Mouse (Mus musculus): Measurements from ENCODE around the gene Rasgrf1.

Gene Rasgrf1

DNA sequence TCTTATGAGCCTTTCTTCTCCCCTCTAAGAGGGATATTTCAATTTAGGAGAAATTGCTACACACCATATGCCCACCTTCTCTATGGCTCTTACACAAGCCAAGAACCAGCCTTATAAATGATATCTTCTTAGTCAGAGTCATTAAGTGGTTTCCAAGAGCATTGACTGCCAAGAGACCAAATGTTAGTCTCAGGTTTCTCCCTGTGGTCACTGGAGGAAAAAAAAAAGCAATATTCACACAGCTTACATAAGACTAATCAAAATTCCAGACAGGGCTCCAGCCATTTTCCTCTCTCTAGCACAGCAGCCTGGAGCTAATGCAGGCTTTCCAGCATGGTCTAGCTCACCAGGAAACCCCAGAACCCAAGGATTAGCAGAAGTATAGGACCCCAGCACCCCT is 3.1 kb upstream of the Rasgrf1 start:
- no peak for DNase-seq (ENCODE audit: low spot score in 2 of 2)

DNA sequence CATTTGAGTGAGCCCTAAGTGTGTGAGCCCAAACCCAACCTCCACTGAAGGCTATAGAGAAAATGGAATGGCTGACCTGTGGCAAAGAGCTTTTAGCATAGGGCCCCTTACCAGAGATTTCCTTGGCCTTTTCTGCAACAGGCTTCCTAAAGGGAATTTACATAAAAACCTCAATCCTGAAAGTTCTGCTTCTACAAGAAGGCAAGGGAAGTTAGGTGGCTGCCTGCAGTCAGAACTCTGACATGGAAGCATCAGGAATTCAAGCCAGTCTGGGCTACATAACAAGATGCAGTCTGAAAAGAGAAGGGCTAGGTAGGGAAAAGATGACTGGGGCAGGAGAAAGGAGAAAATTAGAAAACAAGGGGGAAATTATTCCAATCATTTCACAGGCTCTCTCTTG is 1.8 kb upstream of the Rasgrf1 start:
- DNase-seq (ENCODE audit: low spot score in 2 of 2), result no peak

DNA sequence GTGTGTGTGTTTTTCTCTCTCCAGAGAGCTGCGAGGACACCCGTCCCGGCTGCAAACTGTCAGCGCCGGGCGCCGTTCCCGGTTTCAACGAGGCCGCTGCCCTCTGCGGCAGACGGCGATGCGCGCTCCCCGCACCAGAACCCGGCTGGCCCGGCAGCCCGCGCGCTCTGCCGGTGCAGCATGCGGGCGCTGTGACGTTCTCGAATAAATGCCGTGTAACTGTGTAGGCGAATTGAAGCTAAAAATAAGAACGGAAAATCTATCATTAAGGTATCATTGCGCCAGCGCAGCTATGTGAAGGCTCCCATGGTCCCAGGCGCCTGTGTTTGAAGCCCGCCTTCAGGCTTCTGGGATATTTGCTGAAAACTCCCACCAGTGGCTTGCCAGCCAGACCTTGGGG is 1.1 kb upstream of the Rasgrf1 start:
- DNase-seq (ENCODE audit: low spot score in 2 of 2), result peak in 1 of 2 experiments; percentile 66

DNA sequence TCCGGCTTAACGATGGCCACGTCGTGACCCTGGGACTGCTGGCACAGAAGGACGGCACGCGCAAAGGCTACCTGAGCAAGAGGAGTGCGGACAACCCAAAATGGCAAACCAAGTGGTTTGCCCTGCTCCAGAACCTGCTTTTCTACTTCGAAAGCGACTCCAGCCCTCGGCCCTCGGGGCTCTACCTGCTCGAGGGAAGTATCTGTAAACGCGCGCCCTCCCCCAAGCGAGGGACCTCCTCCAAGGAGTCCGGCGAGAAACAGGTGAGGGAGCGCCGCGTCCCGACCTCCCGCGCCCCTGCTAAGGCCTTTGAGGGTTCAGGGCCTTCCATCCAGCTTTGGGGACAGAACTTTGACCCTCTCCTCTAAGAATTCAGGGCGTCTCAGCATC is 298 bp downstream of the Rasgrf1 start:
- DNase-seq (ENCODE audit: low spot score in 2 of 2), result no peak

DNA sequence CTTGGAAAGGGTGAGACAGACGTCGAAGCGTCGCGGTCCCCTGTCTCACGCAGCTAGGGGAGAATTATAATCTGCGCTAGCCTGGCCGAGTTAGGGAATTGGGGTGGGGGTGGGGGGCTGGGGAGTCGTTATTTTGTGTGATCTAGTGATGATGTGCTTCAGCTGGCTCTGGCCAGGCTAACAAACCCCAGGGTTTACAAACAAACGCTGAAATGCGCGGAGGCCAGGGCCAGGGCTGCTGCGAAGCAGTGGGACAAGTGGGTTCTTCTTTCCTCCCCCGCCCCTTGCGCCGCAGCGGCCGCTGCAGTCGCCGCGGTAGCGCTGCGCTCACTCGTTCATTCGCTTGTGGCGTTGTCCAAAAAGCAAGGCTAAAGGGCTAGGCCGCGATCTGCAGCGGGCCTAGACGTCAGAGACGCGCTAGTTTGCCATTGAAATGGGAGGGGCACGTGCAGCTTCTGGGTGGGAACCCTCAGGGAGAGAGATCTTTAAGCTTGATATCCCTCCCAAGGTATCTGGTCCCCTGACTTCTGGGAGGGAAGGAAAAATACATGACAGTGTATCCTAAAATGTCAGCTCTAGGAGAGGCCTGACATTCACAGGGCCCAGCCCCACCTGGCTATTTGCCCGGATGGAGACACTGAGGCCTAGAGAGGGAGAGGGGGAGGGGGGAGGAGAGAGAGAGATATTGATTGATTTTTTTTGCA is 1.2 kb downstream of the Rasgrf1 start:
- DNase-seq (ENCODE audit: low spot score in 2 of 2), result no peak

DNA sequence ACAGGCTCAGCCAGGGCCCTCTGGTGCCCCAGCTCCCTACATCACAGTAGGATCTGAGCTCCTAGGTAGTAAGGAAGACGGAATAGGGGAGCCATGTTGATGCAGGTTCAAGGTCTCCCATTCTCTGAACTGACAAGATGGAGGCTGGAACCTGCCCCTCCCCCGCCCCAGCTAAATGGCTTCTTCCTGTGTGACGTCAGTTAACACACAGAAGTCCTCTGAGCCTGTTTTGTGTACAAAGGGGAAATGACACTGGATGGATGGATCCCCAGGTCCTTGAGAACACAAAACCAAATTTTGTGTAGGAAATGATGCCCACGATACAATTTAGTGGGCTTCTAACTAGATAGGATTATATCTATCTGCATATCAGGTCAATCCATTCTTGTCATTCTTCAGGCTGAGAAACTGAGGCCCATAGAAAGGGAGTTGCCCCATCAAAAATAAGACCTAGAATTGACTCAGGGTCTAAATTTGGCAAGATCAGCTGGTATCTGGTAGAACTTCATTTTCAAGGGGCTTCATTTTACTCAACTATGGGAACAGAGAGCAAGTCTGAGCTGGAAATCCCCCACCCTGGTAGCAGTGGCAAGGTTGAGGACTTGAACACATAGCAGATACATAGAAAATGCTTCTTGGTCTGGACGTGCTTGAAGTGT is 2.3 kb downstream of the Rasgrf1 start:
- no peak for DNase-seq (ENCODE audit: low spot score in 2 of 2)

DNA sequence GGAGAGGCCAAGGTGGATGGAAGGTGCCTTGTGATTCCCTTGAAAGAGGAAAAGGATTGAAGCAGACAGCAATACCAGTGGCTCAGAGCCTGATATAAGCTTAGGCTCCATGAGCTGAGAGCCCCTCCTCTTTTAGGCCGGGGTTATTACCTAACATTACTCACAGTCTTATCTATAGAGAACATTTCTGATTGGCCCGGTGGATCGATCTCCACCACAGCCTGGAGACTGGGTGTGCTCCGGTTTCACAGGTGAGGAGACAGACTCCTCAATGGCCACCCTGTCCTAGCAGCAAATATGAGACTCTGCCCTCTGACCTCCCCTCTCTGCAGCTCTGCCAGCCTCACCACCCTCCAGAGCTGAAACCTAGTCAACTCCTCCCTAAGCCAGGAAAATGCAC is 3.4 kb downstream of the Rasgrf1 start:
- DNase-seq (ENCODE audit: low spot score in 2 of 2), result no peak

DNA sequence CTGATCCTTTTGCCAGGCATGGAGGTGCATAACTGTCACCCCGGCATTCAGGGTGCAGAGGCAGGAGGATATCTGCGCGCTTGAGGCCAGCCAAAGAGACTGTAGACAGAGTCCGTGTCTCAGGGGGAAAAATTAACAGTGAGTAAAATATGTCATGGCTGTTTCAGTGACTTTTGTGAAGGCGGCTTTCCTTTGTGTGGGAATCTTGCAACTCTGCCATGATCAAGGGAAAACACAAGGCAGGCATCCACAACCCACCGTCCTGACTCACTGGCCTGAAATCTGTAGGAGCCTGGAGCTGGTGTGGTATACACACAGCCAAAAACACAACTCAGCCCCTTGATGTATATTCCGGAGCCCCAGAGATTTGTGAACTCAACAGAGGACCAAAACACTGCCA is 6.8 kb downstream of the Rasgrf1 start:
- no peak for DNase-seq (ENCODE audit: low spot score in 2 of 2)

DNA sequence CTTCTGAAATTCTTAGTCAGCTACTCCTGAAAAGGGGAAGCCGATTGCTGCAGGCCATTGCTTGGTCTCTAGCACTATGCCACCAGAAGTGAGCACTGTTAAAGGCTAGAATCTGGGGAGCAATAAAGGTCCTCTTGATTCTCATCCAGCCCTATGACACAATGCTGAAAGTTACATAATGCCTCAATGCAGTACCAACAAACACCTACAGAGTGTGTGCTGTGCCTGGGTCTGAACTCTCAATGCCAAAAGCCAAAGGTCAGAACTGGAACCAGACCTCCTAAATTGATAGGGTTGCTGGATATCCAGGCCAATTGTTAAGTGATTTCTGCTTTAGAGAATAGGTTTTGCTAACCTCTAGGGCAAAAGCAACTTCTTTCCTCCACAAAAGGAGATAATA is 7.7 kb downstream of the Rasgrf1 start:
- no peak for DNase-seq (ENCODE audit: low spot score in 2 of 2)

DNA sequence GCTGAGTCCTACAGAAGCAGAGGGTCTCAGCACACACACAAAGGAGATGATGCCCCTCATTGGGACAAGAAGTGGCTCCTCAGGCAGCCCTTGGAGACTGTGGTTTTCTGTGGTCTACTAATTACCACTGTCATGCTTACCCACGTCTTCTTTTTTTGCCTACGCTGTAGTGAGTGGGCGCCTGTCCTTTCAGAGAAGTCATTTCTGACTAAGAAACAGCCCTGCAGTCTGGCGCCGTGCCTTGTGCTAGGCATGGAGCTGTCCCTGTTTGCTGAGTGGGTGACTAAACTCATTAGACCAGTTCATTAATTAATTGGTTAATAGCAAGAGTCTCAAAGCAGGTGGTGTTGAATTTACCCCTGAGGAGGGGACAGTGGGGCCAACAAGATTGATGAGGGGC is 9.1 kb downstream of the Rasgrf1 start:
- DNase-seq (ENCODE audit: low spot score in 2 of 2), result no peak

DNA sequence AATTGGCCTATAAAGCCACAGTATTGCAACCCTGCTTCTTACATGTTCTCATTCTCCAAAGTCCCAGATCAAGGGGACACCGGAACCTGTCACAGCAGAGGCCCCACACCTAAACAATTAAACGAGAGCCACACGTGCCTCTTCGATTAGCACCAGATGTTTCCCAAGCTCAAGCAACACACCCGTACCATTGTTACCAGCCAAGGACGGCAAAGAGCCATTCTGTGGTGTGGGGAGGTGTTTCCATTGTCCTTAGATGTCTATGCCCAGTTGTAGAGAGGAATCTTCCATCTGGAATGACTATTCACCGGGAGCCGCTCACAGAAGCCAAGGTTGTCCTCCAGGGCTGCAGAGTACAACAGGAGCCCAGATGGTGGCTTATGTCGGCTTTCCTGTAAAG is 11.4 kb downstream of the Rasgrf1 start:
- DNase-seq (ENCODE audit: low spot score in 2 of 2), result no peak

DNA sequence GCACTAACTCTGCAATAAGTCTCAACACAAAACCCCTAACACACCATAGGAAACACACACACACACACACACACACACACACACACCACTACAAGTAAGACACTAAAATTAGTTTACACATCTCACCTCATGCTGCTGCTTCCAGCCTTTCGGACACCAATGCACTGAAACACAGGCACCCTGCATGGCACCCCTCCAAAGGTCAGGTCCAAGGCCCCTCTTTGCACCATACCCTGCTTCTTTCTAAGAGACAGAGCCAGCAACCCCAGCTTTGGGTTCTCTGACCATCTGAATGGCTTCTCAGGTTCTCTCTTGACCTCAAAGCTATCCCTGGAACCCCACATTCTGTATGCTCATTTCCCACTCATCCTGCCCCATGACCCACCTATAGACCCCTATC is 13.0 kb downstream of the Rasgrf1 start:
- DNase-seq (ENCODE audit: low spot score in 2 of 2), result no peak

DNA sequence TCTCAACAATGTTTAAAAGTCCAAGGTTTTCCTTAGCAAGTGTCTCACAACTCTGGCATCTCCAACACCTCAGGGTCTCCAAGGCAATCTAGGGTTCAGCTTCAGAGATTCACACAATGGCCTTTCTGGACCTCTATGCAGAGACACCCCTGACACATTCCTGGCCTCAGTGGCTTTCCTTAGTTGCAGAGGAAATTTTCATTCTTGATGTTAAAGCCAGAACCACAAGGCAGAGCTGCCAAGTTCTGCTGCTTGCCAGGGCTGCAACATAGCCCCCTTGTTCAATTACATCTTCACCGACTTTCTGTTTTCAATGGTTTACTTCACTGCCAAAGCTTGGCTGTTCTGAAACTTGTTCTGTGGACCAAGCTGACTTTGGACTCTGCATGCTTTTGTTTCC is 15.1 kb downstream of the Rasgrf1 start:
- DNase-seq (ENCODE audit: low spot score in 2 of 2), result no peak

DNA sequence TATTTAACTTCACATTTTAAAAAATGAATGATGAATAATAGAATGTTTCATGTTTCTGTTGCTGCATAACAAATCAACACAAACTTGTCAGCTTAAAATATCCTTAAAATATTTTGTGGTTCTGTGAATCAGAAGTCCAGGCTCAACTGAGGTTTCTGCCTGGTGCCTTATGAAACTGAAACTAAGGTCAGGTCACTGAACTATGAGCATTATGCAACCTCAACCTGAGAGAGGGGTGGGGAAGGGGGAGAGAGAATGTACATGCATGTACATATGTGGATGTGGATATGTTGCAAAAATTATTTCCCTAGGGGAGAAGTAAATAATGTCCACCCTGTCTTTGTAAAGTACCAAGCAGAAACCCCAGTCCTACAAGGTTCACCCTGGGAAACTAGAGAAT is 18.8 kb downstream of the Rasgrf1 start:
- no peak for DNase-seq (ENCODE audit: low spot score in 2 of 2)

DNA sequence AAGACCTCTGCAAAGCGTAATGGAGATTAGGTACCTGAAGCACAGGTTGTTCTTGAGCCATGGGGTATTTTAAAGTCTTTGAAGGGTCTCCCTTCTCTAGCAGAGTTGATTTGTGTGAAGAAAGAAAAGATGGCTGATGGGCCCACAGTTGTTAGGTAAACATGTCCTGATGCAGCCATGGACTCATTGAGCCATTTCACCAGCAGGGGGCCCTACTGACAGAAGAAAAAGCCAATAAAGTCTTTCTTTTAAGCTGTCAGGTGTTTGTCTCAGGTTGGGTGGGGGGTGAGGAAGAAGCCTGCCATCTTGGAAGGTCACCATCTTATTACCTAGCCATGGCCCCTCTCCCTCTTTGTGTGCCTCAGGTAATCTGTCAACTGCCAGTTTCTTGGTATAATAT is 30.7 kb downstream of the Rasgrf1 start:
- no peak for DNase-seq (ENCODE audit: low spot score in 2 of 2)

DNA sequence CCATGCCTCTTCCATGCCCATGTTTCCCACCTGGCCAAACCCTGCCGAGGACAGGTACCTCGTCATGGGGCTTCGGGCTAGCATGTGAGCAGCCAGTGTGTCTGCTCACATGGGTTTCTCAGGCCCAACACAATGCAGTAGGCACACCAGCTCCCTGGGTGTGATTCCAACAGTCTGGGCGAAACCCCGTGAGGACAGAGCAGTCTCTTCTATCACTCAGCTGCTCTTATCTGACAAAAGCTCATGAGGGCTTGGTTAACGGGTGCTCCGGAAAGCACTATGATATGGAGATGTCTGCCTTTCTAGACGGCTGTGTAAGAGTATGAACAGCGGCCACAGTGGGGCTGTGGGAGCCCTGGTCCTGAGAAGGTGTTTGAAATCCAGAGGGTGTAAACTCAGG is 37.1 kb downstream of the Rasgrf1 start:
- DNase-seq (ENCODE audit: low spot score in 2 of 2), result no peak

DNA sequence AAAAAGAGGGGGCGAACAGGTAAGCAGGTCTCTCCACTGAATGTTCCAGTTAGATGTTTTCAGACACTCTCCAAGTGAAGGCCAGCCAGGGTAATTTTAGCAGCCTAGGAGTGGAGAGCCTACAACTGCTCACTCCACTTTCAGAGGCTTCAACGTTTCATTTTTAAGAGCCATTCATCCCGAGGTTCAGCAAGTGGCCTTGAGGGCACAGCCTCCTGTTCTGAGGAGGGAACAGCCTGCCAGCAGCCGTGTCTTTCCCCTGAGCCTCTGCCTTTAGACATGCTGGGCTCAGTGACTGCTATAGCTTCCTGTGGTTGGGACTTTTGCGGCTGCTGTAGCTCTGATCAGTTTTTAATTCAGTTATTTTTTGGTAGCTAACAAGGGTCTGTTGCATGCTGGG is 38.9 kb downstream of the Rasgrf1 start:
- DNase-seq (ENCODE audit: low spot score in 2 of 2), result no peak

DNA sequence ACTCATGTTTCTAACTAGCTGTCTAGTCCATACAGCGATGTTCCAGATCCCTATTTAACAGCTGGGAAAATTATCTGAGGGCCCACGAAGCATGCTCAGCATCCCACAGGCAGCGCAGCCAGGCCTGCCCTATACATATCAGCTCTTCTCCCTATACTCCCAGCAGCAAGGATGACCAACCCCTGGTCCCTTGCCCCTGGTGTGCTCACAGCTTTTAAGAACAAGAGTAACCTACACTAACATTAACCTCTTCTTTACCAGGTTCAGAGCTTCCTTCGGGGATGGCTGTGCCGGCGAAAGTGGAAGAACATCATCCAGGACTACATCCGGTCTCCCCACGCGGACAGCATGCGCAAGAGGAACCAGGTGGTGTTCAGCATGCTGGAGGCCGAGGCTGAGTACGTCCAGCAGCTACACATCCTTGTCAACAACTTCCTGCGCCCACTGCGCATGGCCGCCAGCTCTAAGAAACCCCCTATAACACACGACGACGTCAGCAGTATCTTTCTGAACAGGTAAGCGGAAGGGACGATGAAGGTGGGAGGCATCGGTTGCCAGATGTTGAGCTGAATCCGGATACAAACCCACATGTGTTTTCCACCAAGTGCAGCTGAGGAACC is 44.0 kb downstream of the Rasgrf1 start:
- DNase-seq (ENCODE audit: low spot score in 2 of 2), result peak in 1 of 2 experiments; percentile 0

DNA sequence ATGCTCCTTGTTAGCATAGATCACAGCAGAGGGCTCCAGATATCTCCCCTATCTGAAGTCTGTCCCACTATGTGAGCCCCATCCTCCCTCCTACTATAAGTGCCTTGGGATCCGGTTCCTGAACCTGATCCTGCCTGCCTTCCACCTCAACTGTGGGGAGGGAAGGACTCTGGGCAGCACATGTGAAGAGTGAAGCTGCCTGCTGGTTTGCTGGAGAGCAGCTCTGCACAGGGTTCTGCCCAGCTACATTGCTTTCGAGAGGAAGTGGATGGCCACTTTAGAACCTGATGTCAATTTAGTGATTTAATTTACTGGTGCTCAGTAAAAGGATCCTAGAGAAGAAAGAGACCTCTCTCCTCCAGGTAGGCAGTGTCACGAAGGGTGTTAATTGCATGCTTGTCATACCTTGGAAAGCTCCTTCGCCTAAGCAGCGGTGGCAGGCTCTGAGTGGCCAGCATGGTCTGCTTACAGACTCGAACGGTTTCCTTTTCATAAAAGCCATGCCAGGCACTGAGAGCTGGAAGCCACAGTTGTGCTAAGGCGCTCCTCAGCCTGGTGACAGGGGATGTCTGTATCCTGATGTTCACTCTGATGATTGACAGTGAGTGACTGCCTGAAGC is 45.3 kb downstream of the Rasgrf1 start:
- DNase-seq (ENCODE audit: low spot score in 2 of 2), result peak in 1 of 2 experiments; percentile 0

DNA sequence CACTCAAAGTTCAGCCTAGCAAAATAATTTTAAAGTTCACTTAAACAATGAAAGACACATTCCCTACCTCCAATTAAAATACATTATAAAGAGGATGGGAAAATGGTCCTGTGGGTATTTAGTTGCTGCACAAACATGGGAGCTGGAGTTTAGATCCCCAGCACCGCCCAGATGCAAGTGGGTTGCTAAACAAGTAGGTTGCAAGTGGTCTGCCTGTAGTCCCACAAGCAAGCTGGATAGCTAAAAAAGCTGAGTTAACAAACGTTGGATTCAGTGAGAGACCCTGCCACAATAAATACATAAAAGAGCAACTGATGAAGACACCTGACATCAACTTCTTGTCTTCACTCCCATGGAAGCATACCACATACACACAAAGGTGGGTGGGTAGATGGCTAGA is 49.3 kb downstream of the Rasgrf1 start:
- DNase-seq (ENCODE audit: low spot score in 2 of 2), result no peak

DNA sequence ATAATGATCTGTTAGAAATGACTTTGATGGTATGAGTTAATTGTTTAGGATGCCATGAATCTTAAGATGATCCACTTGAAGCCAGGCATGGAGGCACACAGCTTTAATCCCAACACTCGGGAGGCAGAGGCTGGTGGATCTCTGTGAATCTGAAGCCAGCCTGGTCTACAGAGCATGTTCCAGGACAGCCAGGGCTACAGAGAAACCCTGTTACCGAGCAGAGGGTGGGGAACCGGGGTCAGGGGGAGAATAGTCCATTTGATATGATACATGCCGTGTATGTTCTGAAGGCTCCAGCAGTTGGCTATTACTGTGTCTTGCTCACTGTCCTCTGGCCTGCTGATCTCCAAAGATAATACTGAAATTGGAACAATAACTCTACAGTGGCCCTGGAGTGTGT is 54.4 kb downstream of the Rasgrf1 start:
- no peak for DNase-seq (ENCODE audit: low spot score in 2 of 2)

DNA sequence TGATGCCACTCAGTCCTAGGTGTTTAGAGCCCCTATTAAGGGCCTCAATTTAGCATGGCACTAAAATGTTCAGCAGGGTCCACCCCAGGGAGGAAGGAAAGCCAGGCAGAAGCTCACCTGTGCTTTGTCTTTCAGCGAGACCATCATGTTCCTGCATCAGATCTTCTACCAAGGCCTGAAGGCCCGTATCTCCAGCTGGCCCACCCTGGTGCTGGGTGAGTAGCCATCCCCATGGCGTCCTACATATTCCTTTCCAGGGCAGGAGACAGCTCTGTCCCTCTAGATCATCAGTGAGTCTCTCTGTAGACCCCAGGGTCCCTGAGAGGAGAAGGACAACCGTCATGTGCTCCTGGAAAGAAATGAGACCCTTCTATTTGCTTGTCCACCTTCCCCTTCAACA is 58.0 kb downstream of the Rasgrf1 start:
- peak in 1 of 2 experiments; percentile 11 for DNase-seq (ENCODE audit: low spot score in 2 of 2)

All from cerebellum, postnatal 4 days (tissue).